In the genomic region with DNA sequence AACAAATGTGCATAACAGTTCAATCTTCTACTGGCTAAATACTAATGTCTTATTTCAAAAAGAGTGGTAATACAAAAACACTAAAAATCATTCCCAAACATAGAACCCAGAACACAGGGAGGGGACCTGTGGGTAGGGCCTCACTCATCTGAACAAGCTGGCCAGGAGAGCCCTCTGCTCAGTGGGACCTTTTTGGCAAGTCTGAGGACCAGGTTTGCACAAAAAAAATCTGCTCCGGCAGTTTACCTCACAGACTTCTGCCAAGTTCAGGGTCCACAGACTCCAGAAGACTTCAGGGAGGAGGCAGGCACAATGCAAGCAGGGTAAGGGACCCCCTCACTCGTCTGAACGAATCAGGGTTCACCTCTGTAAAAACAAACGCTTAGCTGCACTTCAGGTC, we compare ENCODE assay signal across 25 mouse cellular contexts. TPM values are rescaled to one million over a fixed set of nuclear protein-coding genes. Genes with fewer than 3 reads are reported as not detected.
"Had no signal": no experiment of that assay in that cellular context is flagged by ENCODE, and none has a peak within 500 bp of the region (broad histone marks: within the 10 kb centered on the region; RNA-seq: fewer than 3 reads in every experiment).

No protein-coding gene starts in this region.

- H3K4me3 ChIP-seq: heart, adult 2 months; heart, embryonic 12.5 days; hindbrain, embryonic 10.5 days; hindbrain, embryonic 12.5 days; intestine, embryonic 15.5 days; layer of hippocampus, adult 2 months; left cerebral cortex, adult 2 months; liver, embryonic 13.5 days; liver, embryonic 15.5 days had no signal

- H3K9me3 ChIP-seq: heart, embryonic 12.5 days; hindbrain, embryonic 10.5 days; hindbrain, embryonic 12.5 days; intestine, embryonic 15.5 days; liver, embryonic 13.5 days; liver, embryonic 15.5 days had no signal

- H3K36me3 ChIP-seq: heart, embryonic 12.5 days; hindbrain, embryonic 10.5 days; hindbrain, embryonic 12.5 days; intestine, embryonic 15.5 days; liver, embryonic 13.5 days; liver, embryonic 15.5 days had no signal

- H3K4me1 ChIP-seq: hindbrain, embryonic 10.5 days; hindbrain, embryonic 12.5 days; intestine, embryonic 15.5 days; liver, embryonic 13.5 days; liver, embryonic 15.5 days had no signal

- H3K27ac ChIP-seq: heart, adult 2 months; hindbrain, embryonic 10.5 days; hindbrain, embryonic 12.5 days; hindbrain, embryonic 14.5 days; intestine, embryonic 15.5 days; layer of hippocampus, adult 2 months; left cerebral cortex, adult 2 months; liver, embryonic 13.5 days; liver, embryonic 15.5 days had no signal

- DNase-seq: gastrocnemius, postnatal 14 days; gastrocnemius, postnatal 36 days; heart, adult 11 months; heart, adult 2 months; heart, postnatal 10 days; heart, postnatal 4 days; kidney, adult 18-20 months; kidney, adult 8-10 months; kidney, postnatal 10 days; kidney, postnatal 25 days; kidney, postnatal 4 days; liver; liver, embryonic 13.5 days had no signal

- ATAC-seq: hindbrain, embryonic 16.5 days; inflammation-experienced regulatory T-cells, adult 6 months; intestine, embryonic 15.5 days; intestine, postnatal 0 days had no signal

- H3K4me2 ChIP-seq: heart, embryonic 12.5 days; hindbrain, embryonic 12.5 days; hindbrain, embryonic 14.5 days; intestine, embryonic 15.5 days; liver, embryonic 11.5 days; liver, embryonic 13.5 days; liver, embryonic 15.5 days had no signal

- H3K27me3 ChIP-seq: heart, embryonic 12.5 days; hindbrain, embryonic 12.5 days; intestine, embryonic 15.5 days; liver, embryonic 13.5 days; liver, embryonic 15.5 days had no signal

- H3K9ac ChIP-seq: heart, embryonic 12.5 days; hindbrain, embryonic 12.5 days; hindbrain, embryonic 14.5 days; intestine, embryonic 15.5 days; liver, embryonic 13.5 days; liver, embryonic 15.5 days had no signal

RNA-seq across cellular contexts. Expression of a gene that starts 42.9 kb away (rescaled TPM):
- polyA plus RNA-seq: liver, embryonic 15.5 days had no signal
